Mouse (Mus musculus): ENCODE data around the gene D630039A03Rik.
"Not testable (repeated sequence)": the region's sequence is repeated elsewhere in the genome, so short reads cannot be mapped to it uniquely, and the experiment has no call there.

The D630039A03Rik gene

GRCm38 (mm10) chr4:57888978-57889377 is 27.1 kb downstream of the D630039A03Rik start:
- DNase-seq (ENCODE audit: low spot score): not testable (repeated sequence)

GRCm38 (mm10) chr4:57888246-57888645 is 27.9 kb downstream of the D630039A03Rik start:
- no peak for DNase-seq (ENCODE audit: low spot score)

GRCm38 (mm10) chr4:57886888-57887230 is 29.2 kb downstream of the D630039A03Rik start:
- no peak for DNase-seq (ENCODE audit: low spot score)

- no peak for DNase-seq (ENCODE audit: low spot score)
Measured at GRCm38 (mm10) chr4:57886066-57886887, 29.8 kb downstream of the D630039A03Rik start.

- no peak for DNase-seq (ENCODE audit: low spot score)
Measured at GRCm38 (mm10) chr4:57885186-57885585, 30.9 kb downstream of the D630039A03Rik start.

GRCm38 (mm10) chr4:57884511-57884910 is 31.6 kb downstream of the D630039A03Rik start:
- no peak for DNase-seq (ENCODE audit: low spot score)

- DNase-seq (ENCODE audit: low spot score): peak; percentile 29
Measured at GRCm38 (mm10) chr4:57883520-57884421, 32.3 kb downstream of the D630039A03Rik start.

- DNase-seq (ENCODE audit: low spot score): peak; percentile 28
Measured at GRCm38 (mm10) chr4:57879804-57880357, 36.2 kb downstream of the D630039A03Rik start.

- DNase-seq (ENCODE audit: low spot score): no peak
Measured at GRCm38 (mm10) chr4:57879137-57879536, 37.0 kb downstream of the D630039A03Rik start.

GRCm38 (mm10) chr4:57867454-57867853 is 48.6 kb downstream of the D630039A03Rik start:
- no peak for DNase-seq (ENCODE audit: low spot score)

GRCm38 (mm10) chr4:57866990-57867389 is 49.1 kb downstream of the D630039A03Rik start:
- DNase-seq (ENCODE audit: low spot score): no peak

GRCm38 (mm10) chr4:57866088-57866487 is 50.0 kb downstream of the D630039A03Rik start:
- no peak for DNase-seq (ENCODE audit: low spot score)

- DNase-seq (ENCODE audit: low spot score): no peak
Measured at GRCm38 (mm10) chr4:57862269-57862986, 53.7 kb downstream of the D630039A03Rik start.

- DNase-seq (ENCODE audit: low spot score): no peak
Measured at GRCm38 (mm10) chr4:57861856-57862255, 54.2 kb downstream of the D630039A03Rik start.

- DNase-seq (ENCODE audit: low spot score): no peak
Measured at GRCm38 (mm10) chr4:57861166-57861565, 54.9 kb downstream of the D630039A03Rik start.

GRCm38 (mm10) chr4:57860204-57860611 is 55.9 kb downstream of the D630039A03Rik start:
- DNase-seq (ENCODE audit: low spot score): peak; percentile 27
